Mouse (Mus musculus) ovary, postnatal 14 days (tissue): ENCODE data around the gene Cars.
A peak's percentile ranks its signal among the peaks of the same experiment; 100 is the strongest.
"Not testable (repeated sequence)": the region's sequence is repeated elsewhere in the genome, so short reads cannot be mapped to it uniquely, and the experiment has no call there.

Experiments
- DNase-seq: peaks from one replicate; pipeline ENCODE4 v3.0.0; 2022; ENCODE audit warnings: low spot score

The Cars gene

GRCm38 (mm10) chr7:143583956-143584355, 15.9 kb downstream of the Cars start:
- DNase-seq = peak; percentile 54

- no peak for DNase-seq
These were observed 16.9 kb downstream of the Cars start for GRCm38 (mm10) chr7:143583025-143583424.

- no peak for DNase-seq
These were observed 24.1 kb downstream of the Cars start for GRCm38 (mm10) chr7:143575751-143576150.

- no peak for DNase-seq
These were observed 34.2 kb downstream of the Cars start for GRCm38 (mm10) chr7:143565648-143566039.

GRCm38 (mm10) chr7:143565015-143565647, 34.8 kb downstream of the Cars start:
- DNase-seq = no peak

- DNase-seq = no peak
These were observed 36.1 kb downstream of the Cars start for GRCm38 (mm10) chr7:143563787-143564186.

GRCm38 (mm10) chr7:143557616-143558015, 42.3 kb downstream of the Cars start:
- no peak for DNase-seq

- peak; percentile 25 for DNase-seq
These were observed 42.8 kb downstream of the Cars start for GRCm38 (mm10) chr7:143556964-143557610.

- DNase-seq = no peak
These were observed 50.2 kb downstream of the Cars start for GRCm38 (mm10) chr7:143549588-143550220.

- DNase-seq = peak; percentile 99
These were observed 50.9 kb downstream of the Cars start, which contains the start of gene Nap1l4 for GRCm38 (mm10) chr7:143548976-143549457. Gene Nap1l4, minus strand, starts transcription at chr7:143549106.

GRCm38 (mm10) chr7:143548231-143548961, 51.5 kb downstream of the Cars start:
- no peak for DNase-seq

GRCm38 (mm10) chr7:143546554-143546953, 53.3 kb downstream of the Cars start:
- no peak for DNase-seq

- DNase-seq = no peak
These were observed 55.5 kb downstream of the Cars start for GRCm38 (mm10) chr7:143544368-143544767.

- DNase-seq = no peak
These were observed 61.2 kb downstream of the Cars start for GRCm38 (mm10) chr7:143538671-143539070.

- DNase-seq = not testable (repeated sequence)
These were observed 61.7 kb downstream of the Cars start for GRCm38 (mm10) chr7:143538229-143538628.

GRCm38 (mm10) chr7:143536251-143536650, 63.6 kb downstream of the Cars start:
- DNase-seq = no peak

- DNase-seq = no peak
These were observed 66.6 kb downstream of the Cars start for GRCm38 (mm10) chr7:143533284-143533683.

GRCm38 (mm10) chr7:143532410-143532809, 67.5 kb downstream of the Cars start:
- no peak for DNase-seq

- no peak for DNase-seq
These were observed 80.6 kb downstream of the Cars start for GRCm38 (mm10) chr7:143519333-143519732.

GRCm38 (mm10) chr7:143514416-143514768, 85.5 kb downstream of the Cars start:
- no peak for DNase-seq

- DNase-seq = no peak
These were observed 86.0 kb downstream of the Cars start for GRCm38 (mm10) chr7:143513763-143514415.

- no peak for DNase-seq
These were observed 88.6 kb downstream of the Cars start for GRCm38 (mm10) chr7:143511335-143511712.
